Mouse (Mus musculus) brain, adult 10 weeks (tissue): ENCODE measurements around the gene Prom2. TPM values are rescaled to one million over a fixed set of nuclear protein-coding genes. Genes with fewer than 3 reads are reported as not detected.

Experiments
- polyA plus RNA-seq: library from polyadenylated mRNA; stranded (reverse); fragments of 350-450 nt; fragmentation: Illumina TruSeq; extraction: RNeasy Lipid Tissue Mini Kit (QIAGEN cat#74804); gene quantifications from one replicate; pipeline ENCODE4 v1.2.3, GENCODE M21; 2015; ENCODE audit warnings: low read depth, low replicate concordance

Gene Prom2
- polyA plus RNA-seq: 0.24 TPM

GRCm38 (mm10) chr2:127541185-127541584, at the start of gene Prom2:
Gene Prom2 (minus strand): TSS chr2:127541467.

GRCm38 (mm10) chr2:127586694-127587513, 45.6 kb upstream of the Prom2 start, which contains the start of the genes Zfp661 and Mrps5:
Gene Zfp661 (minus strand): TSS chr2:127587094.
Gene Mrps5 (plus strand): TSS chr2:127587222.

GRCm38 (mm10) chr2:127522006-127522441, 19.2 kb downstream of the Prom2 start, which contains the start of gene Kcnip3:
Gene Kcnip3 (minus strand): TSS chr2:127522094.

Other genes with a start within 250 kb of the Prom2 start
- gene Dusp2, start 205.3 kb downstream of the Prom2 start, polyA plus RNA-seq: 1.4 TPM
- gene Astl, start 202.8 kb downstream of the Prom2 start, polyA plus RNA-seq: not detected
- 0.67 TPM for gene Adra2b, start 178.3 kb downstream of the Prom2 start, polyA plus RNA-seq
- 0.16 TPM for gene Gpat2, start 116.3 kb downstream of the Prom2 start, polyA plus RNA-seq
- 31.6 TPM for gene Fahd2a, start 96.9 kb downstream of the Prom2 start, polyA plus RNA-seq
- gene Kcnip3, start 19.4 kb downstream of the Prom2 start, polyA plus RNA-seq: 91.6 TPM
- gene Zfp661, start 45.6 kb upstream of the Prom2 start, polyA plus RNA-seq: 9.0 TPM
- 94.9 TPM for gene Mrps5, start 45.8 kb upstream of the Prom2 start, polyA plus RNA-seq
- gene Mal, start 115.2 kb upstream of the Prom2 start, polyA plus RNA-seq: 367 TPM
- 0.80 TPM for gene Mall, start 188.5 kb upstream of the Prom2 start, polyA plus RNA-seq
- 16.0 TPM for gene Nphp1, start 247.4 kb upstream of the Prom2 start, polyA plus RNA-seq